Mouse (Mus musculus) cerebellum, postnatal 25 days (tissue): Measurements from ENCODE around the gene Gtf3c2.
A peak's percentile ranks its signal among the peaks of the same experiment; 100 is the strongest.

Experiments used
- DNase-seq, 2 experiments: peaks; one replicate each; pipeline ENCODE4 v3.0.0; 2021; ENCODE audit warnings: mixed read lengths in 2 of 2

Gtf3c2 gene

DNA sequence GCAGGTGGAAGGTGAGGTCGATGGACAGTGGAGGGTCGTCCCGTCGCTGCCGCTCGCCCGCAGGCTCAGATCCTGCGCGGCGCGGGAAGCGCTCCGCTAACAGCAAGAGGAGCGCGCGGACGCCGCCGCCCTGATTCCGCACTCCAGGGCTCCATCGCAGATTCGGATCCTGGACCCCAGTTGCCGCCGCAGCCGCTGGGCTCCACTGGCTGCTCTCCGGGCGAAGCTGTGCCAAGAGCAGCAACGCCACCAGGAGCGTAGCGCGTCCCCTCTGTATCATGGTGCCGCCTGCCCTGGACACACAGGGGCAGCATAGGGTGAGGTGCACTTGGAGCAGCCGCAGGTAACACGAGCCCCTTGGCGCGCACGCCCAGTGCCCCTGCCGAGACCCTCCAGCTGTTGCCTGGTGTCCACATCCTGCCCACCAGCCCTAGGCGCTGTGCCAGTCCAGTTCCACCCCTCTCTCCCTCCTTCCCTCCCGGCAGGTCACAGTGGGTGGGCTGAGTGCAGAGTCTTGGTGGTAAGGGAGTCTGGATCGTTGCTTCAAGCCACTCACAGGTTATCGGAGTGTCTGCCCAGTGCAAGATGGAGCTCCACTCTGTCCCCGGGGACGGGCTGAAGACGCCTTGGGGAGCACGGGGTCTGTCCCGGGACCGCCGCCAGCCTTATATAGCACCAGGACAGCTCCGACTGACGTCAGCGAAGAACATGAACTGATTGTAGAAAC lies 41.5 kb downstream of the Gtf3c2 start, which contains the start of gene Ucn:
Gene Ucn, minus strand, starts transcription at position 589 of the 727 bp plus-strand sequence.
- peak in 1 of 2 experiments; percentile 25 for DNase-seq

DNA sequence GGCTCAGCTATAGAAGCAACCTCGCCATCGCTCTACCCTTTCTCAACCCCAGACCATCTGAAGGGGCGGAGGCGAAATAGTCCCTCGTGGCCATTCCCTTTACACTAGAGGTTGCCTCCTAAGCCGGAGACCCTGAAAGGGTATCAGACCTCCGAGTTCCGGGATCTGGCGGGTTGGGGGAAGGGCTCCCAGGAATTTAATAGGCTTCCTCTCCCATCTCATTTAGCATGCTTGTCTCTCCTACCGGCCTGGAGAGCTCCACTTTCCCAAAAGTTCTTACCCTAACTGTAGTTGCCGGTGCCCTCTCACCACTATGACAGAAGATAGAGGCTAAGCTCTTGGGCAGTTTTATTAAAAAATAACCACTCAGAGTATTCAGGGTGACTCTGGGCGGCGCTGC lies 42.3 kb downstream of the Gtf3c2 start:
- DNase-seq = no peak

- DNase-seq = no peak
These were observed 43.1 kb downstream of the Gtf3c2 start for GRCm38 (mm10) chr5:31136730-31137424.

- no peak for DNase-seq
These were observed 53.9 kb downstream of the Gtf3c2 start for GRCm38 (mm10) chr5:31126050-31126449.

DNA sequence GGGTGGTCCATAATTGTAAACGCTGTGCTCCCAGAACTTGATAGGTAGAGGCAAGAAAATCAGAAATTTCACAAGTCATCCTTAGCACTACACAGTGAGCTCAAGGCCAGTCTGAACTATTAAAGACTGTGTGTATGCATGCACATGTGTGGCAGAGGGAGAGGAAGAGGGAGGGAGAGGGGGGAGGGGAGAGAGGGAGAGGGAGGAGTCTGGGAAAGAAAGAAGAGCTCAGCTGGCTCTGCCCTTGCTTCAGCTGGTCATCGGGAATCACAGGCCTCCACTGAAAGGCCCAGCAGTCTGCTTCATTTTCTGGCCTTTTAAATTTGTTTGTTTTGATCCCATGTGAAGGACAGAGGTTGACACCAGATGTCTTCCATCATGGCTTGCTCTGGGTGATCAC lies 56.5 kb downstream of the Gtf3c2 start:
- DNase-seq = no peak

GRCm38 (mm10) chr5:31121111-31121510 lies 58.8 kb downstream of the Gtf3c2 start:
- no peak for DNase-seq

- no peak for DNase-seq
These were observed 63.0 kb downstream of the Gtf3c2 start for GRCm38 (mm10) chr5:31116912-31117311.

- no peak for DNase-seq
These were observed 63.6 kb downstream of the Gtf3c2 start, which contains the start of gene Trim54 for GRCm38 (mm10) chr5:31116354-31116753. TSS of gene Trim54 (plus strand) at chr5:31116712.

DNA sequence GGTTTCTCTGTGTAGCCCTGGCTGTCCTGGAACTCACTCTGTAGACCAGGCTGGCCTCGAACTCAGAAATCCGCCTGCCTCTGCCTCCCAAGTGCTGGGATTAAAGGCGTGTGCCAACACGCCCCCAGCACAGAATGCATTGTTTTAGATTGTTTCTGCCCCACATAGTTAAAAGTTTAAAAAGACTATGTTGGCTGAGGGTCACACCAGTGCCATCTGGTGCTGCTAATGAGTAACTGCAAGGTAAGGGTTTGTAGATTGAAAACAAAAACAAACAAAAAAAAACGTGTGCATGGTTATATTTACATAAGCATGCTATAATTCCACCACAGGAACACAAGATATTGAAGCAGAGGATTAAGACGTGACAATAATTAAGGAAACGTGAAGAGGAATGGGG lies 69.2 kb downstream of the Gtf3c2 start:
- DNase-seq = no peak

DNA sequence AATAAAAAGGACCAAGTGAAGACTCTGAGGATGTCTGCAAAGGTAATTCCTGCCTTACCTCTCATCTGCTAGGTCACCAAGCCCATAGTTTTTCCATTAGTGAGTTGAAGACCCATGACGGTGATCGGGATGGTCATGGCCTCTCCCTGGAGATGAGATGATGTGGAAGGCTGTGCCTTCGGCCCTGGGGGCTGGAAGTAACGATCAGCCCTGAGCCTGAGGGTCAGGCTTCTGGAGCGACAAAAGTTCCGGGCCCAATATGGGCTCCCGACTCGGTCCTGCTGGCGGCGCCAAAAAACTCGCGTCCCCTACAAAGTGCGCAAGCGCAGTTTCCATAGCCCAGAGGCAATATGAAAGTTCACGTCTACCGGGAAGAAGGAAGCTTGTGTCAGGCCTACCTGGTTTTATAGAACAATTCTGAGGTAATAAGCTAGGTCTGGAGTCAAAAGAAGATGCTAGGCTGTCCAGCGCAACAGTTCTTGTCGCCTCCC lies 71.9 kb downstream of the Gtf3c2 start, which contains the start of gene Slc30a3:
Gene Slc30a3, minus strand, starts transcription at position 238 of the 491 bp plus-strand sequence.
- DNase-seq = no peak
